Mouse (Mus musculus) heart, postnatal 0 days (tissue): Measurements from ENCODE around the gene Ift122. TPM values are rescaled to one million over a fixed set of nuclear protein-coding genes. Genes with fewer than 3 reads are reported as not detected.

Source experiments
- ATAC-seq: fragments of 200-750 bp; cut with Nextera tagmentation; 2 replicates; pipeline ENCODE4 v1.8.0; 2017; ENCODE audit warnings: low read depth, moderate number of reproducible peaks, moderate library complexity; ENCODE audit not compliant: insufficient read depth
- DNase-seq: peaks from one replicate; pipeline ENCODE4 v3.0.0-alpha.2; 2016; ENCODE audit warnings: low spot score
- H3K27ac ChIP-seq: fragments of 300-500 bp; sonication (generic); 2 replicates; pipeline ENCODE4 v1.5.1; 2014; ENCODE audit warnings: low read depth, mild to moderate bottlenecking
- H3K27me3 ChIP-seq: fragments of 300-500 bp; sonication (generic); 2 replicates; pipeline ENCODE4 v1.6.1; 2014; ENCODE audit warnings: low read length, mixed read lengths; ENCODE audit not compliant: control insufficient read depth, insufficient read depth
- H3K36me3 ChIP-seq: fragments of 300-500 bp; sonication (generic); replicated peaks from 2 replicates; pipeline ENCODE4 v1.6.1; 2014; ENCODE audit warnings: low read length, mixed read lengths; ENCODE audit not compliant: control insufficient read depth, insufficient read depth
- H3K4me1 ChIP-seq: fragments of 300-500 bp; sonication (generic); 2 replicates; pipeline ENCODE4 v1.6.1; 2014; ENCODE audit warnings: antibody characterized with exemption; ENCODE audit not compliant: control insufficient read depth, insufficient read depth
- H3K4me2 ChIP-seq: fragments of 300-500 bp; sonication (generic); 2 replicates; pipeline ENCODE4 v1.6.1; 2014; ENCODE audit warnings: low read depth, mild to moderate bottlenecking, low read length, moderate library complexity
- H3K4me3 ChIP-seq: fragments of 300-500 bp; sonication (generic); 2 replicates; pipeline ENCODE4 v1.5.1; 2014; ENCODE audit warnings: low read depth, low read length
- H3K9ac ChIP-seq: fragments of 300-500 bp; sonication (generic); replicated peaks from 2 replicates; pipeline ENCODE4 v1.6.1; 2014; ENCODE audit warnings: low read depth, low read length, mixed read lengths
- H3K9me3 ChIP-seq: fragments of 300-500 bp; sonication (generic); replicated peaks from 2 replicates; pipeline ENCODE4 v1.6.1; 2016; ENCODE audit warnings: low read length; ENCODE audit not compliant: control insufficient read depth
- CTCF ChIP-seq: IDR thresholded peaks from 2 replicates; pipeline ENCODE4 v1.5.1; 2016; ENCODE audit warnings: antibody characterized with exemption, control low read depth, low read depth
- EP300 ChIP-seq: IDR thresholded peaks from 2 replicates; pipeline ENCODE4 v1.6.1; 2016; ENCODE audit warnings: antibody characterized with exemption, low read depth
- WGBS: fragments of 180-500 bp; shearing (Covaris S2); extraction: QIAGEN DNeasy Blood & Tissue Kit; methylation state at CpG from one replicate; pipeline ENCODE4 v1.1.7; 2014; 5-methylcytosine and 5-hydroxymethylcytosine counted together
- polyA plus RNA-seq: library from polyadenylated mRNA; unstranded; fragments of >200 nt; fragmentation: Nextera tagmentation; extraction: Ambion mirVana; gene quantifications from 2 replicates; pipeline ENCODE4 v1.2.1, GENCODE M21; 2015
- total RNA-seq: library from RNA; depleted of rRNA; stranded (reverse); fragments of >200 nt; gene quantifications from 2 replicates; pipeline ENCODE4 v1.2.3, GENCODE M21; 2014; ENCODE audit warnings: low replicate concordance

Ift122 gene
- total and polyA plus RNA-seq, 2 experiments from 2014 or later, result 13.5 to 25.8 TPM

- DNase-seq (no peak), ATAC-seq (no peak)
- no peak overlapping the region for H3K9ac ChIP-seq
- H3K4me1 ChIP-seq, result peaks cover 14% of the 10 kb centered on the region
- no peak overlapping the region for H3K4me2 ChIP-seq
- H3K9me3 ChIP-seq, result no peaks in the 10 kb centered on the region
- no peak for TF ChIP-seq CTCF
- 84% methylated on average over 6 of the region's 6 CpGs for WGBS
- peaks cover 41% of the 10 kb centered on the region for H3K36me3 ChIP-seq
- H3K27ac ChIP-seq, result no peak overlapping the region
- no peak overlapping the region for H3K4me3 ChIP-seq
- H3K27me3 ChIP-seq, result no peaks in the 10 kb centered on the region
Measured at GRCm38 (mm10) chr6:115968700-115969099, 115.4 kb downstream of the Ift122 start.

- ATAC-seq, result no peak
- 68% methylated on average over 9 of the region's 9 CpGs for WGBS
Measured at GRCm38 (mm10) chr6:115969103-115969502, 115.8 kb downstream of the Ift122 start.

GRCm38 (mm10) chr6:115969952-115970351 lies 116.7 kb downstream of the Ift122 start:
- no peak for TF ChIP-seq CTCF
- TF ChIP-seq EP300, result no peak
- no peak overlapping the region for H3K9ac ChIP-seq
- H3K27ac ChIP-seq, result no peak overlapping the region; the same call in 1 of the 2 replicates
- 81% methylated on average over 4 of the region's 6 CpGs for WGBS
- DNase-seq (no peak), ATAC-seq (no peak)
- peaks cover 40% of the 10 kb centered on the region for H3K36me3 ChIP-seq
- H3K27me3 ChIP-seq, result no peaks in the 10 kb centered on the region
- H3K4me1 ChIP-seq, result peaks cover 14% of the 10 kb centered on the region
- no peak overlapping the region for H3K4me3 ChIP-seq
- no peaks in the 10 kb centered on the region for H3K9me3 ChIP-seq
- no peak overlapping the region for H3K4me2 ChIP-seq

More at GRCm38 (mm10) chr6:115969103-115969502, 115.8 kb downstream of the Ift122 start:
- Histone ChIP-seq H3K27me3 (no peaks in the 10 kb centered on the region), H3K4me2 (no peak overlapping the region), H3K9me3 (no peaks in the 10 kb centered on the region), H3K27ac (no peak overlapping the region), H3K36me3 (peaks cover 37% of the 10 kb centered on the region), H3K4me1 (peaks cover 14% of the 10 kb centered on the region), H3K4me3 (no peak overlapping the region), H3K9ac (no peak overlapping the region)
- no peak for DNase-seq
- TF ChIP-seq CTCF, result no peak
- no peak for TF ChIP-seq EP300

- Histone ChIP-seq H3K36me3 (peaks cover 44% of the 10 kb centered on the region), H3K4me3 (no peak overlapping the region), H3K27me3 (no peaks in the 10 kb centered on the region), H3K4me2 (no peak overlapping the region), H3K4me1 (peaks cover 14% of the 10 kb centered on the region), H3K9me3 (no peaks in the 10 kb centered on the region), H3K27ac (peak overlapping the region; percentile 19; the same call in 1 of the 2 replicates), H3K9ac (no peak overlapping the region)
- DNase-seq, result no peak
- no peak for TF ChIP-seq CTCF
- TF ChIP-seq EP300, result no peak
- WGBS, result 29% methylated on average over 13 of the region's 13 CpGs
- peak; percentile 39 for ATAC-seq
Measured at GRCm38 (mm10) chr6:115971273-115972060, 118.2 kb downstream of the Ift122 start.

GRCm38 (mm10) chr6:115972083-115972764 lies 119.0 kb downstream of the Ift122 start:
- no peaks in the 10 kb centered on the region for H3K27me3 ChIP-seq
- ATAC-seq, result peak; percentile 9; the same call in 1 of the 2 replicates
- H3K4me1 ChIP-seq, result peaks cover 14% of the 10 kb centered on the region
- H3K27ac ChIP-seq, result peak overlapping the region; percentile 19; the same call in 1 of the 2 replicates
- TF ChIP-seq EP300 (no peak), CTCF (no peak)
- 67% methylated on average over 7 of the region's 7 CpGs for WGBS
- no peak overlapping the region for H3K9ac ChIP-seq
- no peak overlapping the region for H3K4me2 ChIP-seq
- peaks cover 46% of the 10 kb centered on the region for H3K36me3 ChIP-seq
- no peak for DNase-seq
- H3K9me3 ChIP-seq, result no peaks in the 10 kb centered on the region
- no peak overlapping the region for H3K4me3 ChIP-seq
